Mouse (Mus musculus) induced T-regulatory cell, adult 2 months (primary cell): ENCODE data around the gene Cnr1.

ENCODE experiments used
- DNase-seq: peaks from one replicate; pipeline ENCODE4 v3.0.0-alpha.2; 2012; ENCODE audit warnings: low read depth

The Cnr1 gene

DNA sequence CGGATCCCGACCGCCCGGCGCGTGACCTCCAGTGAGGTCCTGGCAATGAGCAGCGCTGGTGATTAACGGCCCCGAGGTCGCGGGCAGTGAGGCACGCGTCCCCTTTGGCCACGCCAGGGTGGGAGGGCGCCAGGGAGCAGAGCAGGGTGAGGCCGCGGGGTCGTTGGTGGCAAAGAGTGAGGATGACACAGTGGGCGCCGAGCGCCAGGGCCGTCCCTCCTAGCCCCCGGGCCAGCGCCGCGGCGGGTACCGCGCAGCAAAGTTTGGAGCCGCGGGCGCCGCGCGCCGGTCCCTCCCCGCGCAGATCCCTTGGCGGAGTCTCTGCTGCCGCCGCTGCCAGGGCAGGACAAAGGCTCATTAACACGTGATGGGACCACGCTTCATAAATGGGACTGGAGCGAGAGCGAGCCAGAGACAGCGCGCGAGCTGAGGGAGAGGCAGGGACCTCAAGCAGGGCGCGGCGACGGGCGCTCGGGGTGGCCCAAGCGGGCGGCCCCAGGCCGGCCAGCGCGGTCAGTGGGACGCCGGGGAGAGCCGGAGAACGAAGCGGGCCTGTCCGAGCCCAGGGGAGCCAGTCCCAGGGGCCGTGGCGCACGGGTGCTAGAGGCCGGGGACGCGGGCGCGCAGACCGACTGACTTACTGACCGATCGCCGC, at the start of gene Cnr1:
Gene Cnr1, plus strand, starts transcription at position 360 of the 655 bp plus-strand sequence.
- no peak for DNase-seq

DNA sequence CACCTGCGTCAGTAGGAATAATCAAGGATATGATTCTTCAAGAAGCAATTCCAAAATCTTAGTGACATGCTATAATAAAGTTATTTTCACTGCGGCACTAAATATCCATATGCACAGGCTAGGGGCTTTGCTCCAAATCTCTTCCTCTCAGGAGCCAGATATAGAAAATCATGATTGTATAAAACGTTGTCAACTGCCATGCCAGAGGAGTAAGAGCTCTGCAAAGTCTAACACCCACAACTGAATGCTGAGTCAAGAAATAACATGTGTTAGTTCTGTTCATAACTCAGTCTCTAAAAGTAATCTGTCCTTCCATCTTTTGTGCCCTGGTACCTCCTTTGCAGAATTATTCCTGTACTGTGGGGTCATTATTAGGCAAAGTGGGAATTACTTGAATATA, 44.4 kb upstream of the Cnr1 start:
- no peak for DNase-seq

DNA sequence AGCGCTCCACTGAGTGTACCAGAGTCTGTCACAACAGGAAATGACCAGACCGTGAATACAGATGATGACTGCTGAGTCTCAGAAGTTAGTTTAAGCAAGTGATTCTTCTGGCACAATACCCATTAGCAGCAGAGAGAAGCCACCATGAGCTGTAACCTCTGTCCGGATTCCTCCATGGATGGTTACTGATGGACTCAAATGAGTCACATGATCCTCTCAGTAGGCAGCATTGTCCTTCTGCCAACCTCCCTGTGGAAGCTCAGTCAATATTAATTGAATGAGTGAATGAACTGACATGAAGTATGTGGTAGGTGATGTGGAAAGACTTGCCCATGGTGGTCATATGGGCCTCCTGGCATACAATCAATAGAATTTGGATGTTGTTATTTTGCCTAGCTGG, 38.4 kb upstream of the Cnr1 start:
- no peak for DNase-seq

DNA sequence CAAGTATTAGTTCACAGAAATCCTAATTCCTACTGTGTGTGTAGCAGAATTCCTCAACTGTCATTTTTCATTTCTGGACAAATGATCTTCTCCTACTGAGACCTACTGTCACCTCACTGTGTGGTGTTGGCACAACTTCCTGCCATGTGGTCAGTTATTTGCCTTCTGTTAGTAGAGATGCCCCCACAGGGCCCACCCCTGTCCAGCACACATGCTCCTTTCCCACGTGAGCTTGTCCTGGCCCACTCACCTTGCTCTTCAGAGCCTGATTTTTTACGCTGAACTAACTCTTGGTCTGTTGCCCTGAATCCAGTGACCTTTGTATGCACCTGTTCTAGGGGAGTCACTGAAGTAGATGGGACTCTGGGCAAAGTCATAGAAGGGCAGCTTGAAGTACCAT, 34.4 kb upstream of the Cnr1 start:
- no peak for DNase-seq

DNA sequence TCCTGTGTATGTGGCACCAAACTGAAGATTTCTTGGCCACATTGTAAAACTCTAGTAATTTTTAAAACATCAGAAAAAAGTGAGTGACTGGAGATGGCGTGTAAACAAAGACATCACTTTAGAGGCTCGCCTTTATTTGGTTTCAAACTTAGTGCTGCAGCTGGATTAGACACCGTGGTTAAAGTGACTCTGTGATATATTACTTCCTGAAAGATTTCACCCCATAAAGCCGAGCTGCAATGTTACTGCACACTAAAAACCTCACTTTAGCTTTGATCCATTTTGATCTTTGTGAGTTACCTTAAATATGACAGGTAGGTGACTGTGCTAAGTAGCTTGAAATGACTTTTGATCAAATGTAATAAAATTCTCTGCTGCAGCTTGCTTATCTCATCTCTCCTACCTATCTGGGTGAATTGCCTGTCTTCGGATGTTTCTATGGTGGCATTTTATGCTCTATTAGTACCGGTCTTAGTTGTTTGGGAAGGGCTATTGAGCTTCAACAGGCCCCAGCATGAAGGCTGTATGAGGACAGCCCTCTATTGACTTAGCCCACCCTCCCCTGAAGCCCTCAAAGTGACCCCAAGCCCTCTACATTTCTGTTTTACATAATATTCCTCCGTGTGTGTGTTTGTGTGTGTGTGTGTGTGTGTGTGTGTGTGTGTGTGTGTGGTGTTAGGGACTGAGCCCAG, 32.1 kb upstream of the Cnr1 start:
- no peak for DNase-seq

DNA sequence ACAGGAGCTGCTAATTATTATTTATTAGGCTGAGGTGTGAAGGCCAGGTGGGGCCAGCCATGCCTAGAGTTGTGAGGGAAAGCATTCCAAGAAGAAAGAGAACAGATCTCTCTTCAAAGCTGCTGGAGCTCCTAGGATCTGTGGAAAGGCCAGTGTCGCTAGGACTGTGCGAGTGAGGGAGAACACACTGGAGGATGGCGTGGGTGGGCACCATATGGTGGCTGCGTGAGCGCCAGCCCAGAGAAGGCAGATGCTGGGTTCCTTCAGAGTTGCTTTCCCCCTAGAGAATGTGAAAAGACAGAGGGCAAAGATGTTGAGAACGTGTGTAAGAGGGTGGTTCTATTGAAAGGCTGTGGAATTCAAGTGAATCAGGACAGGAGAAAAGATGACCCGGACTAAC, 30.6 kb upstream of the Cnr1 start:
- no peak for DNase-seq

DNA sequence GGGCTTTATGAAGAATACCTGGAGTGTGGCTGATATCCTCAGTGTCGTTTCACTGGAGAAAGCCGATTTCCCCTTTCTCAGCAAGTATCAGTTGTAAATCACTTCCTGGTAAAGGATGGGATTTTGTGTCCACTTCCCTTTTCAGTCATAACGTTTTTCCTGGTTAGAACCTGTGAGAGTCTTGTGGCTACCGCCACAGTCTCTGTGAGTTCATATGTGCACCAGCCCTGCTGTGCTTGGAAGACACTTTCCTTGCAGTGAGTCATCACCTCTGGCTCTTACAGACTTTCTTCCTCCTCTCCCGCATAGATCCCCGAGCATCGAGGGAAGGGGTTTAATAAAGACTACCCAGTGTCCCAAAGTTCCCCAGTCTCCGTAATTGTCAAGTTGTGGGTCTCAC, 29.3 kb upstream of the Cnr1 start:
- DNase-seq, result no peak

DNA sequence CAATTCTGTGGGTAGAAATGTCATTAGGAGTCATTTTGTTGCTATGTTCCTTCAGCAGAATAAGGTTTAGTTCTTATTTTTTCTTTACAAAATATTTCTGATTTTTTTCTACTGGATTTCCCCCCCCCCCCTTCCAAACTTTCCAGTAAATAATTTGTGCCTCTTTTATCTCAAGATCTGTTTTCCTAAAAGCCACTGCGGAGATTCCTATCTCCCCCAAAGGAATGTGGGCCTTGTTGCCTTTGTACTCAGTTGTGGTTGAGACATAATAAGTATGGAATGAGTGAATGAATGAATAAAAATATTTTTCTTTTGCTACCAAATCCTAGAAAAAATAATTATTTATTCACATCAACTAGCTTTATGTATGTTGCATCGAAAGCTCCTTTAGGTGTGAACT, 28.9 kb upstream of the Cnr1 start:
- no peak for DNase-seq

DNA sequence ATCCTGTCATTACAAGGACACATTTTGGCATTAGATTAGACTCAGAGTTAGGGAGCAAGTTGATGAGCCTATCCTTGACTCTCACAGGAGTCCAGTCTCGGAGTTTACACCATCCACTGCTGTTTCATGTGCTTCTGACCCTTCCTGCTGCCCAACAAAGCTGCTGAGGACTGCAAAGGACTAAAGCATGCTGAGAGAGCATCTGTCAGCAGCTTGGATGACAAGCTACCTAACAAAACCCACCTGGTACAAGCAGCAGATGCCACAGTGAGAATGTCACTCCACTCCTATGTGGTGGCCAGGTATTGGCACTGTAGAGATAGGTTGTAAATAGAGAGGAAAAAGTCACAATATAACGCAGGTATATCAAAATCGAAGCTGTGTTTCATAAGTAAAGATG, 22.7 kb upstream of the Cnr1 start:
- no peak for DNase-seq

DNA sequence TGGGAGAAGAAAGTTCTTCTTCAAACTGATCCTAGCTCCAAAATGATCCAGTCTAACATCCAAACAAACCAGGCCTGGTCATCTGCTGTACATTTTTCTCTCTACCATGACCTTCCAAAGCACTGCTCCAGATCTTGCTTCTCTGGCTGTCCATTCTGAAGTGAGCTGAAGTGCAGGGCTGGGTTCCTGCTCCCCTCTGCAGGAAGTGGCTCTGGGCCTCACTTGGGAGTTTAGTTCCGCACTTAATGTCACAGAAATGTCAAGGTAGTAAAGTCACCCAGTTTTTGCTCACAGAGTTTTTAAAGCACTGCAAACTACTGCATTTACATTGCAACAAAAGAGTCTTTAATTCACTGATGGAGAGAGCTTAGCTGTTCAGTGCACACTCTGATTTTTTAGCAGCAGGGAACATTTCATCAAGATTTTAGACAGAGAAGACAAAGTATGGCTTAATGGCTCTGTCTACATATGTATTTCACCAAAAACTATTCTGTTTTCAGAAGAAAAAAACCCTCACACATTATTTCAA, 20.5 kb upstream of the Cnr1 start:
- DNase-seq, result no peak

DNA sequence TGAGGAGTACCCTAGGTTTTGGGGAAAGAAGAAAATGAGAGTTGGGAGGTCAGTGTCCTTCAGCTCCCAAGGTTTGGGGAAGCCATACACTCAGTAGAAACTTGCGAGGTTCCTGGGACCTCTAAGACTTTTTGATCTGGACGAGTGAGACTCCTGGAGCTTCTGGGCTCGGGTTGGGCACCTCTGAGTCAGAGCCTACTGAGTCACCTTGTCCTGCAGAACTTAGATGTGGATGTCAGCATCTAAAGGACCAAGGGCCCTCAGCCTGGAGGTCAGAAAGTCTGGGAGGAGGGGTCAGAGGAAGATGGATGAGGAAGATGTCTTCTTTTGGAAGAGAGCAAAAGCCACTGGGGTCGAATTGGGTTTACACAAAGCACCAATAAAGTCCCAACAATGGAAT, 19.6 kb upstream of the Cnr1 start:
- no peak for DNase-seq

DNA sequence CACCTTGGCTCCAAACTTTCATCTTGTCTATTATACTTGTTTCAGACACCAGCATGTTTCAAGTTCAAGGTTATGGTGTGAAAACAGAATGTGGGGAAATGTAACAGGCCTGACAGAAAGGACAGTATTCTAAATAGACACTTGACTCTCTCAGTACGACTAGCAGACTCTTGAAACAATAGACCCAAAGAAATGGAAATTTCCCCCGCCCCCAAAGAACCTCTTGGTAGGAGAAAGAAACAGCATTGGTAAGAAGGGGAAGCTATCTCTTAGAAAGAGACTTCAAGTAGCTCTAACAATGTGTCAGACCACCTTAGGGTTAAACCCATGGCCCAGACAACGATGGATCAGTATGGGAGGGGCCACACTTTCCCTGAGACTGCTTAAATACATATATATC, 15.6 kb upstream of the Cnr1 start:
- no peak for DNase-seq

DNA sequence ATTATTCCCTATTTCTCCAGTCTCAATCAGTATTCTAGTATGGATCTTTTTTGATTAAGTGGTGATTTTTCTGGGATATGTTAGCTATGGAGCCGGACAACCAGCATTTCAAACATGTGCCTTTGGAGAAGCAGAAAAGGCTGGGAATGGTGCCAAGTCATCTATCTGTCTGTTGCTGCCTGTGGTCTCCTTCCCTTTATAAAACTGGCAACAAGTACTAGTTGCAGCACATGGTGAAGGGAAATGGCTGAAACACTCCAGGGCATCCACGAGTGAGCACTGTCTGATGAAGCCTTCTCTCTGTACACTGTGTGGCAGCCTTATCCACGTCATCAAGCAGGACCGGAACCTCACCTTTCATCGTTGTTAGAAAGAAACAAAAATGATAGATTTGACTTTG, 8.7 kb upstream of the Cnr1 start:
- DNase-seq, result no peak

DNA sequence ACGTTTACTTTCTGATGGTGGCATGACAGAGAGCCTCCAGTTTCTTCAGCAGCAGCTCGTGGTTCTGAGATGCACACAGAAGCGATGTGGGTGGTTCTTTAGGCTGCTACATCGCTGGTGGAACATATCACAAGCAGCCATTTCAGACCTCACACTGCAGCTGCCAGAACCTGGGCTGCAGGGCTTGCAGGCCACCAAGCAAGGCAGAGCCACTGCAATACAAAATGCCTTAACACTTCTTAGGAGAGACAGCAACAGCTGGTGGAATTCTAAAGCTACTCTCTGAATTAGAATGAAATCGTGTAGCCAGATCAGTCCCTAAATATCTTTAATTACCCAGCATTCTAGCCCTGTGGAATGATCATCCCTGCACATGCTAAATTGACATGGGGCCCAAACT, 3.6 kb upstream of the Cnr1 start:
- no peak for DNase-seq

DNA sequence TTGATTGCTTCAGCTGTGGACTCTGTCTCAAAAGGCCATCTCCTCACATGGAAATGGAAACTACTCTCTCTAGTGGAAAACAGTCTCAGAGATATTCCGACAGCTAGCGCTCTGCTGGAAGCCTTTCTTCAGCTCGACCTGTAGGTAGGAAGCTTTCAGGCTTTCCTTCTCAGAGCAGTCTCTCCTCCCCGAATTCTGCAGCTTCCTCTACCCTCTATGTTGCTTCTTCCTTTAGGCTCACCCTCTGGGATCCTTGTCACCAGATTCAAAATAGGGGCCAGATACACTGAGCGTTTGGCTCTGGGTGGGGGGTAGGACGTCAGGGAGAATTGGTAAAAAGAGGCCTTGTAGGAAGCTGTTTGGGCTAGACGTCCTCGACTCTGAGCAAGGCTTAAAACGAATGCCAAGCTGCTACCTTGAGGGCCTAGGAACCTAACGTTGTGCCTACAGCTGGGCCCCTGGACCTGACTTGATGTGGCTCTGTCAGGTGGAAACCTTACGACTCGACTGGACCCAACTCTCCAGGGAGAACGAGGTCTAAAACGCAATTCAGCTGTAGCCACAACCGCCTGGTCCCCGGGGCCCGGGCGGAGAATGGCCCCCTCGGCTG, 1.1 kb upstream of the Cnr1 start:
- no peak for DNase-seq

DNA sequence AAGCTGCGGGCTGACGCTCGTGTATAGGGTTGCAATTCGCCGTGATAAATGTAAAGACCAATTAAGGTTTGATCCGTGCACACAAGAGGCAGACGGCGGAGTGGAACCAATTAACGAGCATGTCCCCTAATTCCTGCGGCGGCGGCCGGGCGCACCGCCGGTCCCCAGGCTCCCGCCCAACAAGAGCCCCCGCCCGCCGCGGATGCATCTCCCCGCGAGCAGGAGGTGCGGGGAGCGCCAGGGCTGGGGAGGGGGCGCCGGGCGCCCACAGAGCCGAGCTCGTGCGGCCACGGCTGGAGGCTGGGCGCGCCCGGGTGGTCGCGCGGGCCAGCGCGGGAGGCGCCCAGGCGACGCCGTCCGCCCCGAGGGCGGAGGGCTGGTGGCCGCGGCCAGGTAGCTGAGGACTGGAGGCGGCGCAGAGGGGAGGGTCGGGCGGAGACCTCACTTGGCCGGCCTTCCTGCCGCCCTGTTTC, 596 bp upstream of the Cnr1 start:
- no peak for DNase-seq

DNA sequence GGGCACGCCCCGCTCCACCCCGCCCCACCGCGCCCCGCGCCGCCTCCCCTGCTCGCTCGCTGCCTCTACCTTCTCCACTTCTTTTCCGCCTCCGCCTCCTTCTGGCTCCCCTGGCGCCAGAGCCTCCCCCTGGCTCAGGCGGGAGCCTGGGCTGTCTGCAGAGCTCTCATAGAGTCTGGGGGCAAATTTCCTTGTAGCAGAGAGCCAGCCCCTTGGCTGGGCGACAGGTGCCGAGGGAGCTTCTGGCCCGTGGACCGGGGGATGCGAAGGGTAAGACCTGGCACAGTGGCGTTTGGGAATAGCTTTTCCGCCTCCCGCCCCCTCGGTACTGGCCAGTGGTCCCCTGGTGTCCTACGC, 474 bp downstream of the Cnr1 start:
- DNase-seq, result no peak

DNA sequence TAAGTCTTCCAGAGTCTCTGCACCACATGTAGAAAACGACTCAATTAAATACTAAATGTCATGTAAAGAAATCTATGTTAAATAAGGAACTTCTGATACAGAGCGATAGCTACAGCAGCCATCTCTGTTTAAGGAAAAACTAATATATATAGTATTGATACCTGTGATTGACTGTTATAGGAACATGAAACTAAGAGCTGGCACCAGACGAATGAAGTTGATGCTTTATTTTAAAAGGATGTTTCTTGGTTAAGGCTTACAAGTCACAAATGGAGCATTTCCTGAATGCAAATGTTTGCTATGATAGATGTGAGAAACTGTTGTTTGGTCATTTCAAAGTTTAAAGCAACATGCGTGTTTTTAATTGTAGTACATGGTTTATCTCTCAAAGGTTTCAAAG, 1.1 kb downstream of the Cnr1 start:
- no peak for DNase-seq

DNA sequence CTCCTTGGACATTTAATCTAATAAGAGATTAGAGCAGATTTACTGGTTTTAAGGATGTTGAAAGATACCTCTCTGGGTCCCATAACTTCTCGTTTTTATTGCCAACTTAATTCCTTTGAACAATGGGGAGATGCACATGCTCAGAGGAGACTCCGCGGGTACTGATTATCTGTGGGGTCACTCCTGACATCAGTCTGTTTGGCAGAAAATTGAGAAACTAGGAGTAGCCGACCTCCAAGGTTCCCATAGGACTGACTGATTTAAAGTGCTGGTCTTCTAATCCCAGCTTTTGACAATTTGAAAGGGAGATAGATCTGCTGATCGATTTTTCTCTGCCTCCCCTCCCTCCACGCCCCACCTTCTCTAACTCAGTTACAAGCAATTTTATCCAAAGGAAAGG, 1.6 kb downstream of the Cnr1 start:
- no peak for DNase-seq

DNA sequence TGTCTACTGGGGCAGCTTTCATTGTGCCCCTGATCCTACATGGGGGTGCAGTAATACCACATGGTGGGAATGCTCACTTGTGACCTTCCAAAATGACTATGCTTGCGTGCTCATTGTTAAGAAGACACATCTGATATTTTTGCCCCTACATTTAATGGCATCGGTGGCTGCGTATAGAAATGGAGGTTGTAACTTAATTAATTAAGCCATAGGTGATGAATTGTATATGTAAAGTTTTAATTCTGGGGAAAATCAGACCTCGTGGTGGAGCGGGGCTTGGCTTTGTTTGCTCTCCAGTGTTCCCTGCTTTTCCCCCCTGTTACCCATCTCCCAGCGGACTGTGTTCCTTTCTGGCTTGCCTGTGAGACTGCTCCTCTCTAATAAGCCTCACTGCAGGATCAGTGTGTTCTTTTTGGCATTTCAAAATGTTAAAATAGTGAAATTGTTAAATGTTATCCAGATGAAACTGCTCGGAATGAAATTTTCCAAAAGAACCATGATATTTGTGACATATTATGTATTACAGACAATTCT, 2.4 kb downstream of the Cnr1 start:
- no peak for DNase-seq

DNA sequence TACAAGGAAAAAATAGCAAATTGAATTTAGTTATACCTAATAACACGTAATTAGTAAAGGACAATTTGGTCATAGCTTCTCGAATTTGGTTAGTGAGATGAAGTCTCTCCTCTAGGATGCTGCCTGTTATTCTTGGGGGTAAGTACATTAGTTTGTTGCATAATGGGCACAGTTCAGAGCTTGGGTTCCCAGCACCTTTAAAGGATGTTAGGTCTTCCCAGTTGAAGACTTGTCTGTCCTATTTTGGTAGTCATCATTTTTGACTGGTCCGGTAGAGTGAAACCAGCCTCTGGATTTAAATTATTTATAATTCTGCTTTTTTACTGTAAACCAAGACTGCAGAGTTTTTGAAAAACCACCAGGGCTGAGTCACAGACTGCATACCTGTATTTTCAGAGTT, 3.3 kb downstream of the Cnr1 start:
- DNase-seq, result no peak

DNA sequence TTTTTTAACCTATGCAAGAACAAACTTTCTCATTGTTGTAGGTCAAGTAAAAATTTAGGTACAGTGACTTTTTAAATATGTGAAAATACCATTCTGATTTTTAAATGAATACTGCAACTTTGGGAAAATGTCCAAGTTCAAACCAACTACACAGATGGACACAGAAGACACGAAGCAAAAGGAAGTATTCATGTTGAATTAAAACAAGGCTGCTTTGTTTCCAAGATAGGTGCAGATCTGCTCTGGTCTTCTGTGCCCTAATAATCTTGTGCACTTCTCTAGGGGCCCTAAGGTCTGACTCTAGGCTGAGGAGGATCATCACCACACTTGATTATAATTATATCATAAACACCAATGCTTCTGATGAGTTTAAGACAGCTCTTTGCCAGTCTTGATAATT, 4.1 kb downstream of the Cnr1 start:
- DNase-seq, result no peak

DNA sequence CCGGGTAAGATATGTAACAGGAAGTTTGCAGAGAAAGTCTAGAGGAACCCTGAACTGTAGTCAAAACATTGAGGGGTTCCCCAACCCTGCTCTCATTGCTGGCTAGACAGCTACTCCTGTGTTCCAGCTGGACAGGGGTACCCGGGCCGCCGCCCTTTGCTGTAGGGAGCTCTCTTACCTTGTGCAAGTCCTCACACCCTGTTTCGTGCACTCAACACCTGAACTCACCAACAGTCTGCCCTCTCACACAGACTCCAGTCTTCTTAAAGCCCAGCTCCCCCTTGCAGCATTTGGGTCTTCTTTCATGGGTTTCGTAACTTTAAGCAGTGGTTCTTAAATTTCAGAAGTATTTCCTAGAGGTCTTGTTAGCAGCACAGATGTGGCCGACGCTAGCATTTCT, 7.0 kb downstream of the Cnr1 start:
- no peak for DNase-seq
